Mouse (Mus musculus): Measurements from ENCODE around the gene Aff3.

DNA sequence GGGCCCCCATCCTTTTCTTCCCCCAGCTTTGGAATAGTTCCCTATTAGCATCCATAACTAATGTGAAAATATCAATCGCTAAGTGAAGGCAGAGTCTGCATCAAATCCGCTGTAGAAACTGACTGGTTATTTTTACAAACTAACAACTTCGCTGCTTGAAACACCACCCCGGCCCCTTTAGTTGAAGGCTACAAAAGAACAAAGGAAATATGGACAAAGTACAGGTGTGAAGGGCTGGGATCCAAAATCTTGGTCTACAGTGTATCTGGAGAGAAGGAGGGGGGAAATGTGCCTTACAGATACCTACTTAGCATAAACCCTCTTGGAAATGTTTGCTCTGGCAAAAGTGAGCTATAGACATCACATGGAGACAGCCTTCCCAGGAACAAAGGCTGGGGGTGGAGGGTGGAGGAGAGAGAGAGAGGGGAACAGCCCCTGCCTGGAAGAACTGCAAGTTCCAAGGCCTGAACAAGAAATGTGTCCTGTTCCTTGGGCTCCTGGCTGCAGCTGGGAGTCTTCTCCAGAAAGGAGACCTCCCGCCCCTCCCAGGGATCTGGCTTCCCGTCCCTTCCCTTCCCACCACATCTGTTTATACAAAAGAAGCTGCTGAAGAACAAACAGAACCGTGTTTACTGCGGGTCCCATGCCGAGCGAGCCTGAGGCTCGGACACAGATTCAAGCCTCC lies 35.7 kb downstream of the Aff3 start:
- TF ChIP-seq CTCF (IDR thresholded peaks at IDR 0.05; ENCODE audit: insufficient read depth, low read depth, low read length) (no peak), POLR2A (IDR thresholded peaks at IDR 0.05; ENCODE audit: insufficient read depth, low read depth, low read length) (no peak)
